Mouse (Mus musculus) erythroid progenitor cell, adult 5-6 weeks (primary cell): Measurements from ENCODE around the gene Smyd1. TPM values are rescaled to one million over a fixed set of nuclear protein-coding genes. Genes with fewer than 3 reads are reported as not detected.
"Not testable (repeated sequence)": the region's sequence is repeated elsewhere in the genome, so short reads cannot be mapped to it uniquely, and the experiment has no call there.

Source experiments
- ATAC-seq: replicated peaks from 2 replicates; pipeline ENCODE4 v1.8.0; 2016; ENCODE audit warnings: moderate number of reproducible peaks, mild to moderate bottlenecking, moderate TSS enrichment, inconsistent platforms; ENCODE audit not compliant: poor library complexity, low FRiP score, severe bottlenecking
- total RNA-seq, 2 experiments: library from RNA; stranded (forward) in 1 of 2; stranded (reverse) in 1 of 2; fragments of 150-400 nt in 1 of 2; fragments of 186-747, 209-891 nt in 1 of 2; gene quantifications; 2 replicates each; pipeline versions ENCODE4 v1.2.3 to v1.2.4; 2015 to 2017; ENCODE audit warnings: low replicate concordance in 2 of 2

Smyd1 gene
- total RNA-seq (2015; ENCODE audit: low replicate concordance) = not detected in 2 replicates
- total RNA-seq (2017; ENCODE audit: low replicate concordance) = not detected in 2 replicates

DNA sequence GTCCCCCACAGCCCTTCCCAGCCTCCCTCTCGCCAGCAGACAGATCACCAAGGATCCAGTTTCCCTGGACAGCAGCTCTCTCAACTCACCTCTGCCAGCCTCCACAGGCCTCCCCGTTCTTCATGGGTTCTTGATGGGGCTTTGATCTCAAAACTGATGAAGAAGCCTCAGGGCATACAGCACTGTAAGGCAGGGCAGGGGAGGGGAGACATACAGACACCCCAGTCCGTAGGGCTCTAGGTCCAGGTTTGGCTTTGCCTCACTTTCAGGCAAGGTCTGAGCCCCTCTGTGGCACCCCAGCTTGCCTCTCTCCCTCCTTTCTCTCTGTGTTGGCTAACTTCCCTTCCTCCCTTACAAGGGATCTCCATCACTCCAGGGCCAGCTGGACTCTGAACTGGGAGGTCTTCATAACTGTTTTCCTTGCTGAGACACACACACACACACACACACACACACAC lies at the start of gene Smyd1:
Gene Smyd1, minus strand, starts transcription at position 408 of the 458 bp plus-strand sequence.
- ATAC-seq = no peak

DNA sequence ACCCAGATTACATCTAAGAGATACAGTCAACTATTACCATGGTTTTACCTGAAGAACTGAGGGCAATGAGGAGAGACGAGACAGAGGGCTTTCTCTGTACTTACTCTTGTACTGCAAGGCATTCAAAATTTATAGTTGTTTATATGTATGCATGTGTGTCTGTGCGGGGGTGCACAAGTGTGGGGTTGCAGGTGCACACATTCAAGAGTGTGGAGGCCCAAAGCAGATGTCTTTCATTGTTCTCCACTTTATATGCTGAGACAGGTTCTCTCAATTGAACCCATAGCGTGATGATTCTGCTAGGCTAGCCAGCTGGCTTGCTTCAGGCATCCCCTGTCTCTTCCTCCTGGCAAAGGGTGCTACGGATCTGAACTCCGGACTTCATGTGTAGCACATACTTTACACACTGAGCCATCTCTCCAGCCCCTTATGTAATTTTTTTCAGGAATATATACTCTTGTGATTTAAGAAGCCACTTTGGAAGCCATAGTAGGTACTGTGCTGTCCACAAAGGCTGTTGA lies 49.1 kb upstream of the Smyd1 start:
- no peak for ATAC-seq

DNA sequence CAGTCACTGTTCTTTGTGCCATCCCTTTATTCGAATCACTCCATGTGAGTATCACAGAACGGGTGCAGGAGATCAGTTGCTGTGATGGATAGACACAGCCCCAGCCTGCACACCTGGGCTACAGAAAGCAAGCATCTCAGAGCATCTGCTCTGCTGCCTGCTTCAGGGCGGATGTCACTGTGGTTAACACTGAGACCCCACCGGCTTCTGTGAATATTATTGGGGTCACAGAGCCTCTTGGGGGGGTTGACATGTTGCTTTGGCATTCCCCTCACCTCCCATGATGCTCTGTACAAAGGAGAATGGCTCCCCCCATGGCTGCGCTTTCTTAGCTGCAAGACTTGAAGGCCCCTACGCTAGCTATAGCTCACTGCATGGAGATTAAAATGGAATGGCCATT lies 47.4 kb upstream of the Smyd1 start:
- ATAC-seq = no peak

DNA sequence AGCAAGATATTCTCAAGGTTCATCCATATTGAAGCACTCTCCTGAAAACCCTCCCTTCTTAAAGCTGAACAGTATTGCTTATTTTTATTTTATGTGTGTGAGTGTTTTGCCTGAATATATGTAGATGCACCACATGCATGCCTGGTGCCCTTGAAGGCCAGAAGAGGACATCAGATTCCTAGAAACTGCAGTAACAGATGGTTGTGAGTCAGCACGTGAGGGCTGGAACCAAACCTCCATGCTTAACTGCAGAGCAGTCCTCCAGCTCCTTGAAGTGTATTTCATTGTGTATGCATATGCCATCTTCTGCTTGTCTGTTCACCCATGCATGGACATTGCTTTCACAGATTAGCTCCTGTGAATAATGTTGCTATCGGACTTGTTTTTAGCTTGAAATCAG lies 42.0 kb upstream of the Smyd1 start:
- ATAC-seq = no peak

DNA sequence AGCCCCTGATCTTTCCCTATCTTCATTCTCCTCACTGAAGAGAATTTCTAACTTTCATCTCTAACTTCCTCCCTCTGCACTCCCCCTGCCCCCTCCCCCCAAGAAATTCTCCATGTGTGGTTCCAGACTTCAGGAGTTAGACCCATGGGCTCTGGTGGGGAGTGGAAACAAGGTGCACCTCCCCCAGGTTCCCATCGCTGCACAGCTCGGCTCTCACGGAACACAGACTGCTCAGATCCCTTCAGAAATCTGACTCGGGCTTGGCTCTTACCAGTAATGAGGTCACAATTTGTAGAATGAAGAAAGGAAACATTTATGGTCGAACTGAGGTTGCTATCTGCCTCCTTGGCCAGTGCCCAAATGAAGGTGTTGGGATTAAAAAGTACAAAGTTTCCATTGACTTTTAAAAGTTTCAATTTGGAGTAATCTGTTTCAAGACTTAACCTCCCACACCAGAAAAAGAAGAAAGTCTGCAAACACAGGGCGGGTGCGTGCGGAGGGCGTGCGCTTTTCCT lies 39.2 kb upstream of the Smyd1 start:
- ATAC-seq = no peak

DNA sequence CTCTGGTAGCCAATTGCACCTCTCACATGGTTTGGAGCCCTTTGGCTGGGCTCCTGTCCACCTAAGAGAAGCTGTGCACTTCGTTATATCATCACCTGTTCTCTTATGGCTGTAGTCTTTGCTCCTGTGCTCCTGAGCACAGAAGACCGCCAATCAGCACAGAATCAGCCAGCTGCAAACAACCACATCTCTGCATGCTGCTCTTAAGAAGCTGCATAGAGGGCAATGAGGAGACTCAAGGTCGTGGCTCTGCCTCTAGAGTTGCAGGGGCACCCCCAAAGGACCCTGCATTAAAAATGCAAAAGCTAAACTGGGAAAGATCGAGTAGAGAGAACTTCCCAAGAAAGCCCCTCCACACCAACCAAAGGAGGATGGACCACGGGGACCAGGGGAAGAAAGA lies 38.7 kb upstream of the Smyd1 start:
- ATAC-seq = no peak

DNA sequence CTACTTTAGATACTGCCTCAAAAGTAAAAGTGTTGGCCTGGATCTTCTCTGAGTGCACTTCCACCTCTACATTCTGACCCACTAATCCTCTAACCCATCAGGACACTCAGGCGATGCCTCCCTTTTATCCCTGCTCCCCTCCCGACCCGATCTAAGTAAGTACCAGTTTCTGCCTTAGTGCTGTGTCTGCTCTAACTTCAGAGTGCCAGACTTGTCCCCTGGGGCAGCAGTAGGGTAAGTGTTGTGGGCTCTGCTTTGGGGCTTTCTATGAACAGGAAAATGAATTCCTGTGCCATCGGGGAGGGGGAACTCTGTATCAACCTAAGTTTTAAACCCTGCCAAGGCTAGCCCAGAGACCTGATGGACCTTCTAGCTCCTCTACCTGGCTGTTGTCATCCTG lies 38.2 kb upstream of the Smyd1 start:
- ATAC-seq = no peak

DNA sequence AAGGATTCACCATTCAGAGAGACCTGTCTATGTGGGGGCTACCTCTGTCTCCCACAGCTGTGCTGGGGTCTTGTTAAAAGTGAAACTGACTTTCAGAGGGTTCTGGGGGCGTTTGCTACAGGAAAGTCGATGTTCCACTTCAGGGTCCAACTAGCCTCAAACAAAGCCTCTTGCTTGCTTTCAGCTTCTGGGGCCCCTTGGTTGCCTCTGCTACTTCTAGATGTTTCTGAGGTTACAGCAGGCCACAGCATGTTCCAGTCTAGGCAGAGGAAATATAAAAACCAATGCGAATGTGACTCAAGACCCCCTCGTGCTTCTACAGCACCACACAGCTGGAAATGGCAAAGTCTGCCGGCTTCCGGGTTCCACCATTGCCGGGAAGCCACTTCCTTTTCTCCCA lies 35.5 kb upstream of the Smyd1 start:
- no peak for ATAC-seq

DNA sequence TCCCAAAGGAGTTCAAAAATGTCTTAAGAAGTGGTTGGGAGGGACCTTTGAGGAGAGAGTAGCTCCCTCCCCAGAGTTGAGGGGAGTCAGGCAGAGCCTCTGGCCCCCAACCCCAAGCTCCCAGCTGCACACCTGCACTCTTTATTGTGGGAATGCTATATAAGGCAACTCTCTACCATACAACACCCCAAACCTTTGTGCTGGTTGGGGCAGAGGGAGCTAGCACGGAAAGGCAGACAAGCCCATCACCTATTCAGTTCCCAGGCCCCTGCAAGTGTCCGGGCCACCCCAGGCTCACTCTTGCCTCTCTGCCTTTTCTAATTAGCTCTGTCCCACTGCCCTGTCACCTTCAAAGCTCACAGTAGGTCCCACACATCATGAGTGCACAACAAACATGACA lies 31.7 kb upstream of the Smyd1 start:
- ATAC-seq = no peak

DNA sequence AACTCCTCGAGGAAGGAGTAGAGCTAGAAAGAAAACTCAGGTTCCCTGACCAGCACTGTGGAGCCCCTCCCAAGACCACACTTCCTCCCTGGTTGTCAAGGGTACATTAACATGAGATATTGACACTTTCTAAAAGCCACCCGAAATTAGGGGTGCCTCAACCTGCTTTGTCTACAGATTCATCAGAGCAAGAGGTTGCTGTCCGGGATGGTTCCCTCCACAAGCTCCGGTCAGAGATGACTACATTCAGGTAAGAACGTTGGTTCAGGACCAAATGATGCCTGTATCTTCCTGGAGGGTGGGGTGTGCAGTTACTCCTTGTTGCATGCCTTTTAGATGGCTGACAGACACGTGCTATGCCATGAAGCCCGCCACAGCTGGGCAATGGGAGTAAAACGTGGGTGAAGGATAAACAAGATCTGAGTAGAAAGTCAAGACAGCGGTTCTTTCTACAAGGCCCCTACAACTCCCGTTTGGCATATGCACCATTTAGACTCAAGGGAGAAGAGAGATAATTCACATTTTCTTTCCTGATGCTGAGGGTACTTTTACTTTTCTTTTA lies 30.9 kb upstream of the Smyd1 start:
- ATAC-seq = no peak

DNA sequence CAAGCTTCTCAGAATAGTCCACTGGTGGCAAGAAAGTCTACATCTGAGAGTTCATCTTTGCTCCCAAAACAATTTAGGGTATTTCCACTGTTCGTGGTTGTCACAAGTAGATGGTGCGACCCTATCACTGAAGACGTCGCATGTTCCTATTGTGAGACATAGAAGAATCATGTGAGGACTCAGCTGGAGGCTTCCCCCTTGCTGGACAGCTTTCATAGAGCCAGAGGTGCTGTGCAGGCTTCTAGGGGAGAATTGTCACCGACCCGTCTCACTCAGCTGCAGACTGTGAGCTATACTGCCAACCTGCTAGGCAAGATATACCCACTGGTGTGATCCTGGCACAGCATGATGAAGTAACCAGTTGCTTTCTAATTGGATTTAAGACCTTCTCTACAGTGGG lies 30.2 kb upstream of the Smyd1 start:
- ATAC-seq = no peak

DNA sequence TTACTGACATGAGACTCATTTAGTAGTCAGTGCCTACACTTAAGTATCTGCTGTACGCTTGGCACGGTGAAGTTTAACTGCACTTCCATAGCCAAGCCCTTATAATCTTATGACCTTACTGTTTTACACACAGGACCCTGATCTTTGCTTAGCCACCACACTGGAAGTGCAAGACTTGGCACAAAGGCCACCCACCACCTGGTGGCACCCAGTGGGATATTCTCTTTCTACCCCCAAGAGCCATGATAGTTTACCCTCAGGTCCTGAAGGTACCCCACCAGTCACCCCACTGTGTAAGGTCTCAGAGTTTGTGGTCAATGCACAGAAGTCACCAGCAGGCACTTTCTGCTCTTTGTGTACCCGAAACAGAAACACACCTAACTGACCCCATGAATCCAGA lies 29.2 kb upstream of the Smyd1 start:
- no peak for ATAC-seq

DNA sequence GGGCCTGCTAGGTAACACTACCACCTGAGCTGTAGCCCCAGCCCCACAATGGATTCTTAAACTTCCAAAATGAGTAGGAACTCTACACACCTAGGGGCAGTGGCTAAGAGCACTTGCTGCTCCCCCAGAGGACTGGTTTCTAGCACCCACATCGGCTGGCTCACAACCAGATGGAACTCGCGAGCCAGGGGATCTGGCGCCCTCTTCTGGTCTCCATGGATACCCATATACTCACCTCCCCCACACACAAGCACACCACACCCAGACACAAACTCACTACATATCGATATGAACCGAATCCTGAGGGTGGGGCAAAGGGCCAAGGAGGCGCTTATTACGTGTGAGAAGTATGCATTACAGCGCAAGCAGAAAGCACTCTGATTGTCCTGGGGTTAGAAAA lies 26.0 kb upstream of the Smyd1 start:
- no peak for ATAC-seq

DNA sequence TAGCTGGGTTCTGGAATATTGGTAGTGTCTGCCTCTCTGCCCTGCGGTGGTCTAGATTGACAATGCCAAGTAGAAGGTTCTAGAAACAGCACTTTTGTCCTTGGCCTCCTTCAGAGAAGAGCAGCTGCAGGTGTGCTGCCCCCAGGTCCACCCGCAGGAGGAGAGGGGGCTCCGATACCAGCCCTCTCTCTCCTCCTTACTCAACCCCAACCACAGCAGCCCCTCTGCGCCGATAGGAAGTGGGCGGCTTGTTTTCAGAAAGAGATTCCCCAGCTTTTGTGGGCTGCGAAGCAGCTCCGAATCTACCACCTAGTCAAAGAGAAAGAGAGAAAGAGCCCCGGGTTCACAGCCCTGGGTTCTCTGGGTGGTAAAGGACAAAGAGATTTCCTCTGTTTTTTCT lies 19.1 kb upstream of the Smyd1 start:
- no peak for ATAC-seq

DNA sequence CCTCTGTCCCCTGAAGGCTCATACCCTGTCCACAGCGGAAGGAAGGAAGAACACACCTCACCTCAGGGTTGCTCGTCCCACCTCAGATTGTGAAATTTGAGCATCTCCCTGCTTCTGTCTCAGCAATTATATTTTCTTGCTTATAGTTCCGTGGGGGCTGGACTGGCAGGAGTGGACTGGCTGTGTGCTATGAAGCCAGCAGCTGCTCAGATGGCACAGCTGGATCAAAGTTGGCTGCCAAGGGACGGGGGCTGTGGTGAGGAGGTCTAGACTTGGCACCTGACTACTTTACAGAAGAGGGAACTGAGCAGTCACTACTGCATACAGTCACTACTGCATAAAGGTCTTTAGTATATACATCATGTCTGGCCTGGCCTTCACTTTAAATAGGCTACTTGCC lies 17.3 kb upstream of the Smyd1 start:
- no peak for ATAC-seq

DNA sequence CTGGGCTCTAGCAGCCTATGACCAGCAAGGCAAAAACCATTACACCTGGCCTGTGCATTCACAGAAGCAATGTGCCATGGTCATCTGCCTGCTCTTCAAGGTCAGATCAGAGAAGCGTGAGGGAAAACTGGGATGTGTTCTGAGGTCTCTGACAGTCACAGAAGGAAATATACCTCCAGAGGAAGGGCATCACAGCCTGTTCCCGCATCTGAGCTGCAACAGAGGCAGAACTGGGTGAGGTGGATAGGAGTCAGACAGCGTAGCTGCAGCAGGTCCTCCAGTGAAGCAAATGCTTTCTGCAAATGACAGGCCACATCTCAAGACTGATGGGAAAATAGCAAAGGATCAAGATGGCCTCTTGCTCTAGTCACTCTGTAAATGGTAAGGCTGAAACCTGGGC lies 16.9 kb upstream of the Smyd1 start:
- no peak for ATAC-seq

DNA sequence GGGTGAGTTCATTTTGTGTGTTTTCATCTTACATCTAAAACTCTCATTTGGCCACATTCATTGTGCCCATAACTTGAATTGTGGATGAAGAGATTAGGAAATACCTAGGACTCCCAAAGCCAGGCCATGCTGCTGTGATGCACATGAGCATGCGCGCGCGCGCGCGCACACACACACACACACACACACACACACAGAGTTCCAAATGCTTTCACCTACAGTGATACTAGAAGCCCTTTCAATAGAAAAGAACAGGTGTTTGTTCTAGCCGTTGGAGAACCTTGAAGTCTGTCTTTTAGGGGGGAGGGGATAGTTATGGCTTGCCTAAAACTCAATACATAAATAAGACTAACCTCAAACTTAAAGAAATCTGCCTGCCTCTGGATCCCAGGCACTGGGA lies 15.6 kb upstream of the Smyd1 start:
- ATAC-seq = no peak

DNA sequence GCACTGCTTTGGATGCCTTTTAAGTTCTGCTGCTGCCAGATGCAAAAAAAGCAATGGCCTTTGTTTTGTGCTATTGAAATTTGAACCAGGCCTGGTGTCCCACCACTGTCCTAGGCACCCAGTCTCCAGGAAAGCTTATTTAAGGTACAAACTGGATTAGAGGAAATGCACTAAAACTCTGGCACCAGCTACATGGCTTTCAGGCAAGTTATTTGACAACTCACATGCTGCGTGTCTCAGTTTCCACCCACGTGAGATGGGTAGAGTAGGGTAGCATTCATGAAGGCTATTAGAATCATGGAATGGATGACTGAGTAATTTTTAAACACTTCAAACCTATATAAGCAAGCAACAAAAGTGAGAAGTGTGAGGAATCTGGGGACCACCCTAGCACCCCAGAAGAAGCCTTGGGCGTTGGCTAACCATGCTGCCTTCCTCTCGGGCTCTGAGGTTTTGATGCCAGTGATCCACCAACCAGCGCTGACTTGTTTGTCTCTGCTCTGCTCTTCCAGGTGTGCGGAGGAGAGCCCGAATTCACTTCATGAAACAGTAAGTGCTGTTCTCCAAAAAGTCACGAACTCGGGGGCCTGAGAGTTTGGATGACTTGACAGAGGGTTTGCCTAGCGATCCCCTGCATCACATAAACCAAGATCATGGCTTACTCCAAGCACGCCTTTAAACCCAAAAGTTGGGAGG lies 11.7 kb upstream of the Smyd1 start:
- no peak for ATAC-seq

DNA sequence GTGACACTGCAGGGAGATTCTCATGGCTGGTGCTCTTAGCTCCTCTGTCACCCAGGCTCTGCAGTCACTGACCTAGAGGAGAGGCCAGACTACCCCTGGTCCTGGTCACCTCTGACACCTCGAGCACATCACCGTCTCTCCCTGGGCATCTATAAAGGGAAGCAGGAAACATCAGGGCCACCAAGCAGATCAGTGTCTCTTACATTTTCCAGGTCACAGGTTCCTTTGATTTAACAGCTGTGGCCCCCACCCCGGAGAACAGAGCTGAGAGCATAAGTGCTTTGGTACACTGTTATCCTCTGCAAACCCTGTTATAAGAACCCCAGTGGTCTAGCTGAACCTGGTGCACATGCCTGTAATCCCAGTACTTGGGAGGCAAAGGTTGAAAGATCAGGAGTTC lies 11.0 kb upstream of the Smyd1 start:
- no peak for ATAC-seq

DNA sequence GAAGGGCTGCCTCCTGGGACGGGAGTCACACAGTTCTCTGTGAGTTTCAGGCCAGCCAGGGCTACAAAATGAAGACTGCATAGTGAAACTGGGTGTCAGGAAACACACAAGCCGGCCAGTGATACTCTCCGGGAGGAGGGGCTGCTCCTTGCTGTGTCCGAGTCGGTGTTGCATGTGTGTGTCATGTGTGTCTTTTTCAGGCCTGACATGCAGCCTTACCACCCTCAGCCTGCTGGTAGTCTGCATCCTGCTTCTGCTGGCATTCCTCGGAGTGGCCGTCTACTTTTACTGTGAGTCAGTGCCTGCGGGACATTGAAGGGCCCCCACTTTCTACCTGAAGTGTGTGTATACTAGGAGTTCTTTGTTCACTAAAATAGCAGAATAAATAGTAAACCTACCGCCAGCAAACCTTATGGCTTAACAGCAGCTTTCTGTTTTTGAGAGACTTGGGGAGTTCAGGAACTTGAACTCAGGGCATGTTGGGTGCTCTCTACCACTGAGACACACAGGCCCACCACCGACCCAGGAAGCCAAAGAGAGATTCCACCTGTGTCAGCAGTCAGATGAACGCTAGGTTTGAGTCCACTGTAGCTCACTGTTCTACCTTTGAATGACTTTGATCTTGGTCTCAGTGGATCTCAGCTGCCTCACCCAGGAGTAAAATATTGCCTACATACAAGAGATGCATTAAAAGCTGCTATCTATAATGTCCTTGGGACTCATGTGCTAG lies 10.4 kb upstream of the Smyd1 start:
- ATAC-seq = no peak

DNA sequence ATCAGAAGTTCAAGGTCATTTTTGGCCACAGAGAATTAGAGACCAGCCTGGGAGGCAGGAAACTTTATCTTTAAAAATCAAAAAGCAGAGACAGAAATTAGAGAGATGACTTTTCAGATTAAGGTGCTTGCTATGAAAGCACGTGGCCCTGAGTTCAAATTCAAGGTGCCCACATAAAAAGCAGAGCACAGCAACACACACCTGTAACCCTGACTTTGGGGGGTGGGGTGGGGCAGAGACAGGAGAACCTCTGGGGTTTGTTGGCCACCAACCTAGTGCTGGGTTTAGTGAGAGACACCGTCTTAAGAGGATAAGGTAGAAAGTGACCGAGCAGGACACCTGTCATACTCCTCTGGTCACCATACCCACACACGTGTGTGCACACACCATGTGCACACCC lies 9.5 kb upstream of the Smyd1 start:
- not testable (repeated sequence) for ATAC-seq
